In the genomic region with DNA sequence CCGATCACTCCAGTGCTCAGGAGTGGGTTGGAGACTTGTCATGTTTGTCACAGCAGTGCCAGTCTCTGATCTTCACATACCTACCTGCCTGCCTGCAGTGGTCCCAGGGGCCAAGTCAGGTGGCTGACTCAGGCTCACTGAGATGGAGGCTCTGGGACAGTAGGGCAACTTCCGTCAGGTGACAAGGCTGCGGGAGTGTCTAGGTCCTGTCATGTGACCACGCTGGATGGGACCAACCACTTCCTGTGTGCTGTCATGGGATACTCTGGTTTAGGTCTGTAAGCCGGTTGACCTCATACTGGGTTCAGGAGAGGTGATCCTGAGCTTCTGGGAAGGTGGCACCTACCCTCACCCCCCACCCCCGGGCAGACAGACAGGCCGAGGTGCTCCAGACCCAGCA, we compare ENCODE assay signal across 21 mouse cellular contexts. TPM values are rescaled to one million over a fixed set of nuclear protein-coding genes. Genes with fewer than 3 reads are reported as not detected.
"Had no signal": no experiment of that assay in that cellular context is flagged by ENCODE, and none has a peak within 500 bp of the region (broad histone marks: within the 10 kb centered on the region; RNA-seq: fewer than 3 reads in every experiment).

No protein-coding gene starts in this region.

- H3K9me3 ChIP-seq: kidney, embryonic 15.5 days; limb, embryonic 10.5 days; limb, embryonic 13.5 days; liver, embryonic 15.5 days; midbrain, embryonic 12.5 days; midbrain, embryonic 15.5 days; neural tube, embryonic 13.5 days; stomach, embryonic 15.5 days had no signal

- H3K27ac ChIP-seq: kidney, embryonic 15.5 days; limb, embryonic 10.5 days; limb, embryonic 13.5 days; liver, embryonic 15.5 days; midbrain, embryonic 12.5 days; midbrain, embryonic 15.5 days; neural tube, embryonic 13.5 days; stomach, embryonic 15.5 days had no signal

- H3K4me1 ChIP-seq: kidney, embryonic 15.5 days; limb, embryonic 10.5 days; limb, embryonic 13.5 days; midbrain, embryonic 12.5 days; midbrain, embryonic 15.5 days; neural tube, embryonic 13.5 days had no signal

- H3K27me3 ChIP-seq: kidney, embryonic 15.5 days; limb, embryonic 13.5 days; liver, embryonic 15.5 days; midbrain, embryonic 12.5 days; midbrain, embryonic 15.5 days; neural tube, embryonic 13.5 days; stomach, embryonic 15.5 days had no signal

- H3K9ac ChIP-seq: kidney, embryonic 15.5 days; limb, embryonic 13.5 days; liver, embryonic 15.5 days; midbrain, embryonic 12.5 days; midbrain, embryonic 15.5 days; neural tube, embryonic 13.5 days; stomach, embryonic 15.5 days had no signal

- ATAC-seq: midbrain, embryonic 15.5 days had no signal

- H3K4me3 ChIP-seq: kidney, embryonic 15.5 days; limb, embryonic 10.5 days; limb, embryonic 13.5 days; liver, embryonic 15.5 days; midbrain, embryonic 12.5 days; midbrain, embryonic 15.5 days; myocyte; neural tube, embryonic 13.5 days; stomach, embryonic 15.5 days had no signal

- H3K4me2 ChIP-seq: kidney, embryonic 15.5 days; limb, embryonic 13.5 days; liver, embryonic 15.5 days; midbrain, embryonic 12.5 days; midbrain, embryonic 15.5 days; neural tube, embryonic 13.5 days; stomach, embryonic 15.5 days had no signal

- DNase-seq: kidney, adult 8-10 months; kidney, postnatal 10 days; kidney, postnatal 36 days; lung, adult 2 months; lung, postnatal 14 days; lung, postnatal 4 days; retina, postnatal 1 day; right cerebral cortex, postnatal 25 days; spleen, adult 18-20 months; thymus, postnatal 25 days had no signal

RNA-seq across cellular contexts. Expression of gene Bik, which starts 19.4 kb away (rescaled TPM):
- total RNA-seq: left cerebral cortex, postnatal 14 days; monocyte, adult 5-6 weeks had no signal
